Mouse (Mus musculus) olfactory bulb, adult 2 months (tissue): ENCODE measurements at regions not wholly inside any gene's neighbourhood (a gene's known extent, or its start where the extent isn't known, plus 50 kb on each side); places are given as distances from the start of the nearest gene placed in this dataset.

Experiments
- CTCF ChIP-seq: fragments of 200-500 bp; IDR thresholded peaks from 2 replicates; pipeline ENCODE4 v1.5.1; 2012; ENCODE audit warnings: low read depth, mild to moderate bottlenecking, low read length, moderate library complexity; ENCODE audit not compliant: insufficient read depth
- POLR2A ChIP-seq: fragments of 200-500 bp; IDR thresholded peaks from 2 replicates; pipeline ENCODE4 v1.6.1; 2012; ENCODE audit warnings: mild to moderate bottlenecking, low read depth, low read length, moderate library complexity; ENCODE audit not compliant: insufficient read depth

- TF ChIP-seq POLR2A (no peak), CTCF (no peak)
These were observed 75.7 kb upstream of the Zc3h12c start for GRCm38 (mm10) chr9:52244081-52244480.
